Mouse (Mus musculus): ENCODE measurements around the gene Slc6a13.

Slc6a13 gene

DNA sequence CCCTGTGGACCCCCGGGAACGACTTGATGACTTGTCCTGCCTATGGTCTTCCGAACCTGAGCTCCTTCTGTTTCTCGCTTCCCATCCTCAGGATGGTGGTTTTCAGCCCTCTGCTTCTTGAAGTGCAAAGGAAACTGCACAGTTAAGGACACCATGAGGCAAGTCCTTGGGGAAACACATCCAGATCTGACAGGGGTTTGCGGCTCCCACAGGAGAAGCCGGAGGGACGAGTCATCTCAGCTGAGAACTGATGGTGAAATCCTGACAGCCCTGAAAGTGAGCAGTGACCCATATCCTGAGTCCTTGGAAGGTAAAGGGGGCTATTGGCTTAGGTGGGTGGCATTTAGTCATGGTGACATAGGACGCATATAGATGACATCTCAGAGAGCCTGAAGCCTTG is 80.5 kb downstream of the Slc6a13 start:
- DNase-seq (ENCODE audit: low spot score in 2 of 2): no peak

- no peak for DNase-seq (ENCODE audit: low spot score in 2 of 2)
These were observed 82.0 kb downstream of the Slc6a13 start for GRCm38 (mm10) chr6:121382071-121382470.

- no peak for DNase-seq (ENCODE audit: low spot score in 2 of 2)
These were observed 85.4 kb downstream of the Slc6a13 start for GRCm38 (mm10) chr6:121385397-121385796.
